Mouse (Mus musculus): ENCODE measurements around the gene Mdc1. TPM values are rescaled to one million over a fixed set of nuclear protein-coding genes. Genes with fewer than 3 reads are reported as not detected.
A peak's percentile ranks its signal among the peaks of the same experiment; 100 is the strongest.

Mdc1 gene
- total RNA-seq, 2 experiments from 2014 or later, result 3.6 to 4.4 TPM

GRCm38 (mm10) chr17:35873774-35874519 lies 32.6 kb downstream of the Mdc1 start:
- Histone ChIP-seq H3K27ac (peak overlapping the region; percentile 68), H3K4me3 (peak overlapping the region; percentile 45)
- peak; percentile 99 for TF ChIP-seq CTCF (IDR thresholded peaks at IDR 0.05)
- intact Hi-C loops (cut with DNase I), result loop anchor here (1.0 to 2.0 kb wide), 2 partner anchors 38 to 135 kb away; no protein-coding TSS in a partner anchor
- peak; percentile 93 for DNase-seq

GRCm38 (mm10) chr17:35874721-35875120 lies 33.4 kb downstream of the Mdc1 start:
- no peak for TF ChIP-seq CTCF (IDR thresholded peaks at IDR 0.05)
- Histone ChIP-seq H3K4me3 (no peak overlapping the region), H3K27ac (no peak overlapping the region)
- intact Hi-C loops (cut with DNase I), result loop anchor here (2.0 kb wide), 1 partner anchor 136 kb away; no protein-coding TSS in a partner anchor
- DNase-seq, result peak; percentile 40

- peak; percentile 96 for DNase-seq
- peak within 1 kb of the TSS; percentile 100 for H3K4me3 ChIP-seq
- peak within 1 kb of the TSS; percentile 87 for H3K27ac ChIP-seq
- intact Hi-C loops (cut with DNase I), result no loop called here
- TF ChIP-seq CTCF (IDR thresholded peaks at IDR 0.05), result peak; percentile 88
Observed at GRCm38 (mm10) chr17:35879245-35880057, 38.1 kb downstream of the Mdc1 start, which contains the start of gene Dhx16. TSS of gene Dhx16 (plus strand) at chr17:35879819.

GRCm38 (mm10) chr17:35882924-35883323 lies 41.6 kb downstream of the Mdc1 start:
- intact Hi-C loops (cut with DNase I), result no loop called here
- TF ChIP-seq CTCF (IDR thresholded peaks at IDR 0.05), result no peak
- Histone ChIP-seq H3K27ac (no peak overlapping the region), H3K4me3 (no peak overlapping the region)
- DNase-seq, result peak; percentile 18

- intact Hi-C loops (cut with DNase I), result no loop called here
- Histone ChIP-seq H3K27ac (no peak overlapping the region), H3K4me3 (no peak overlapping the region)
- peak; percentile 16 for DNase-seq
- TF ChIP-seq CTCF (IDR thresholded peaks at IDR 0.05), result no peak
Observed at GRCm38 (mm10) chr17:35883777-35884176, 42.5 kb downstream of the Mdc1 start.

- Histone ChIP-seq H3K4me3 (no peak overlapping the region), H3K27ac (no peak overlapping the region)
- TF ChIP-seq CTCF (IDR thresholded peaks at IDR 0.05), result no peak
- DNase-seq, result no peak
- intact Hi-C loops (cut with DNase I), result no loop called here
Observed at GRCm38 (mm10) chr17:35887725-35888124, 46.4 kb downstream of the Mdc1 start.

- Histone ChIP-seq H3K27ac (peak within 1 kb of the TSS; percentile 98), H3K4me3 (peak within 1 kb of the TSS; percentile 98)
- intact Hi-C loops (cut with DNase I), result no loop called here
- TF ChIP-seq CTCF (IDR thresholded peaks at IDR 0.05), result no peak
- DNase-seq, result peak; percentile 96
Observed at GRCm38 (mm10) chr17:35896781-35897643, 55.7 kb downstream of the Mdc1 start, which contains the start of gene 2310061I04Rik. TSS of gene 2310061I04Rik (minus strand) at chr17:35897431.

- TF ChIP-seq CTCF (IDR thresholded peaks at IDR 0.05), result no peak
- H3K27ac ChIP-seq, result peak overlapping the region; percentile 98
- peak overlapping the region; percentile 98 for H3K4me3 ChIP-seq
- intact Hi-C loops (cut with DNase I), result no loop called here
- DNase-seq, result peak; percentile 54
Observed at GRCm38 (mm10) chr17:35897644-35898573, 56.6 kb downstream of the Mdc1 start.

GRCm38 (mm10) chr17:35900636-35901035 lies 59.3 kb downstream of the Mdc1 start:
- H3K4me3 ChIP-seq, result no peak overlapping the region
- no peak for DNase-seq
- H3K27ac ChIP-seq, result no peak overlapping the region

GRCm38 (mm10) chr17:35903343-35903991 lies 62.2 kb downstream of the Mdc1 start:
- intact Hi-C loops (cut with DNase I), result loop anchor here (10.0 kb wide), 1 partner anchor 229 kb away; the partner anchor contains the start of gene Gtf2h4
- Histone ChIP-seq H3K27ac (peak overlapping the region; percentile 57), H3K4me3 (no peak overlapping the region)
- peak; percentile 52 for DNase-seq
- TF ChIP-seq CTCF (IDR thresholded peaks at IDR 0.05), result no peak

More at GRCm38 (mm10) chr17:35900636-35901035, 59.3 kb downstream of the Mdc1 start:
- TF ChIP-seq CTCF (IDR thresholded peaks at IDR 0.05), result no peak
- intact Hi-C loops (cut with DNase I), result loop anchor here (10.0 kb wide), 1 partner anchor 226 kb away; the partner anchor contains the start of gene Gtf2h4
